Comparison of ENCODE assay signal across 8 mouse cellular contexts in the genomic region with DNA sequence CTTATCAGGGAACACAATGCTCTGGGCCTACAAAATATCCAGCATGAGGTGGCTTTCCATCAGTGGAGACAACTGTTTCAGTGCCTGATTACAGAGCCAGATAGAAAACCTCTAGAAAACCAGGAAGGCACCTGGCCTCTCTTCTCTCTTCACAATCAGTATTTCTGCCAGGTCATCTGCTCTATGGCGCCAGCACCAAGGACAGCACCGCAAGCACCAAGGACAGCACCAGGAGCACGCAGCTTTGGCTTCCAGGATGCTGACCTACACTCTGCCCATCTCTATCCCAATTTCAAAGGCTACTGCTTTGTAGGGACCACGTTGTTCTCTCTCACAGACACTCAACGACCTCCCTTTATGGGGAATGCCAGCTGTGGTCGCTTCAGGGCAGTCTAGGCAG. TPM values are rescaled to one million over a fixed set of nuclear protein-coding genes. Genes with fewer than 3 reads are reported as not detected.
DNase-seq lines count a peak whose midpoint lies in the region; ATAC-seq lines count a peak whose summit lies in the region.

No protein-coding gene starts in this region.

- no peaks in the 10 kb centered on the region for H3K9me3 ChIP-seq in neural tube, embryonic 11.5 days (ENCODE audit: control insufficient read depth, low read length)

- DNase-seq in testis, postnatal 10 days (ENCODE audit: low spot score): peak; percentile 74
- DNase-seq in testis, postnatal 14 days (ENCODE audit: low spot score): no peak
- peak; percentile 78 to 81 for DNase-seq in adrenal gland, postnatal 36 days
- peak; percentile 59 to 75 for DNase-seq in heart, postnatal 36 days
- peak; percentile 58 for DNase-seq in neural tube, embryonic 11.5 days (ENCODE audit: low spot score)
- no peak for DNase-seq in layer of hippocampus, adult 9-10 months (ENCODE audit: low spot score)
- no peak for DNase-seq in layer of hippocampus, postnatal 14 days (ENCODE audit: low spot score in 2 of 2)

- no peak overlapping the region for H3K9ac ChIP-seq in neural tube, embryonic 11.5 days (ENCODE audit: low read length)

- H3K4me3 ChIP-seq in neural tube, embryonic 11.5 days (ENCODE audit: low read depth, low read length): no peak overlapping the region

- intact Hi-C loops in heart, postnatal 36 days (cut with DNase I): no loop called here

- ATAC-seq in neural tube, embryonic 11.5 days (ENCODE audit: insufficient read depth, low FRiP score, low TSS enrichment): no peak
- ATAC-seq in activated CD4-positive, CD25-positive, alpha-beta regulatory T cell, adult 4 months: no peak

- H3K4me1 ChIP-seq in neural tube, embryonic 11.5 days (ENCODE audit: control insufficient read depth, insufficient read depth, low read length): no peaks in the 10 kb centered on the region

- 12% methylated on average over 6 of the region's 6 CpGs for WGBS in neural tube, embryonic 11.5 days

- H3K27ac ChIP-seq in neural tube, embryonic 11.5 days (ENCODE audit: low read depth, low read length): no peak overlapping the region

- H3K36me3 ChIP-seq in neural tube, embryonic 11.5 days (ENCODE audit: control insufficient read depth, insufficient read depth, low read length): no peaks in the 10 kb centered on the region

- no peaks in the 10 kb centered on the region for H3K27me3 ChIP-seq in neural tube, embryonic 11.5 days (ENCODE audit: control insufficient read depth, insufficient read depth, low read length)

- H3K4me2 ChIP-seq in neural tube, embryonic 11.5 days (ENCODE audit: low read depth): no peak overlapping the region

RNA-seq across cellular contexts. Expression of a gene that starts 36.1 kb away (rescaled TPM):
- total RNA-seq in adrenal gland, postnatal 36 days (2021): 10 to 100 TPM; 18.8 to 19.4 TPM
- total RNA-seq in heart, postnatal 36 days (2021): 10 to 100 TPM; 18.3 to 26.7 TPM
- 12.4 and 13.3 TPM in 2 replicates for polyA plus RNA-seq in neural tube, embryonic 11.5 days (2014; fragmentation: Nextera tagmentation; extraction: Ambion mirVana)
- polyA plus RNA-seq in activated CD4-positive, CD25-positive, alpha-beta regulatory T cell, adult 4 months (2017; shearing (Covaris generic)): 1 to 10 TPM; 2.3 to 2.9 TPM
- 10 to 100 TPM; 24.0 to 25.4 TPM for total RNA-seq in layer of hippocampus, postnatal 14 days (2021)

RNA-seq across cellular contexts. Expression of a gene that starts 56.6 kb away (rescaled TPM):
- 10 to 100 TPM; 18.4 to 27.1 TPM for total RNA-seq in adrenal gland, postnatal 36 days (2021)
- 10 to 100 TPM; 14.1 to 17.0 TPM for total RNA-seq in heart, postnatal 36 days (2021)
- polyA plus RNA-seq in neural tube, embryonic 11.5 days (2014; fragmentation: Nextera tagmentation; extraction: Ambion mirVana): 10.2 and 12.6 TPM in 2 replicates
- polyA plus RNA-seq in activated CD4-positive, CD25-positive, alpha-beta regulatory T cell, adult 4 months (2017; shearing (Covaris generic)): 1 to 10 TPM; 4.1 to 4.7 TPM
- 10 to 100 TPM; 33.9 to 38.2 TPM for total RNA-seq in layer of hippocampus, postnatal 14 days (2021)

RNA-seq across cellular contexts. Expression of a gene that starts 56.7 kb away (rescaled TPM):
- total RNA-seq in adrenal gland, postnatal 36 days (2021): 100 to 1,000 TPM; 165 to 189 TPM
- total RNA-seq in heart, postnatal 36 days (2021): 10 to 100 TPM; 56.4 to 65.9 TPM
- 147 and 152 TPM in 2 replicates for polyA plus RNA-seq in neural tube, embryonic 11.5 days (2014; fragmentation: Nextera tagmentation; extraction: Ambion mirVana)
- polyA plus RNA-seq in activated CD4-positive, CD25-positive, alpha-beta regulatory T cell, adult 4 months (2017; shearing (Covaris generic)): 100 to 1,000 TPM in 1 of 2 experiments, 10 to 100 TPM in 1; 52.9 to 648 TPM
- total RNA-seq in layer of hippocampus, postnatal 14 days (2021): 100 to 1,000 TPM; 120 to 122 TPM

Comparison
In these comparisons a context has a peak if more than half of its experiments do, and no peak if none do; other contexts are left out.
1. DNase-seq: peak in testis, postnatal 10 days (single experiment), adrenal gland, postnatal 36 days (2 of 2), heart, postnatal 36 days (2 of 2) and neural tube, embryonic 11.5 days (single experiment); none in testis, postnatal 14 days (single experiment), layer of hippocampus, adult 9-10 months (single experiment) and layer of hippocampus, postnatal 14 days (0 of 2).